Mouse (Mus musculus) kidney, embryonic 15.5 days (tissue): ENCODE results near the gene Sh3d21. TPM values are rescaled to one million over a fixed set of nuclear protein-coding genes. Genes with fewer than 3 reads are reported as not detected.

Experiments used
- ATAC-seq: fragments of 200-750 bp; cut with Nextera tagmentation; replicated peaks from 2 replicates; pipeline ENCODE4 v1.8.0; 2017; ENCODE audit warnings: moderate TSS enrichment; ENCODE audit not compliant: low FRiP score
- H3K27ac ChIP-seq: fragments of 300-500 bp; sonication (generic); 2 replicates; pipeline ENCODE4 v1.5.1; 2015; ENCODE audit warnings: mild to moderate bottlenecking, inconsistent platforms
- H3K27me3 ChIP-seq: fragments of 300-500 bp; sonication (generic); 2 replicates; pipeline ENCODE4 v1.6.1; 2015; ENCODE audit warnings: inconsistent platforms
- H3K36me3 ChIP-seq: fragments of 300-500 bp; sonication (generic); 2 replicates; pipeline ENCODE4 v1.6.1; 2015; ENCODE audit warnings: inconsistent platforms
- H3K4me1 ChIP-seq: fragments of 300-500 bp; sonication (generic); 2 replicates; pipeline ENCODE4 v1.6.1; 2015; ENCODE audit warnings: inconsistent platforms
- H3K4me2 ChIP-seq: fragments of 300-500 bp; sonication (generic); 2 replicates; pipeline ENCODE4 v1.6.1; 2015; ENCODE audit warnings: moderate library complexity, mild to moderate bottlenecking, inconsistent platforms
- H3K4me3 ChIP-seq: fragments of 300-500 bp; sonication (generic); replicated peaks from 2 replicates; pipeline ENCODE4 v1.5.1; 2015; ENCODE audit warnings: mild to moderate bottlenecking, inconsistent platforms
- H3K9ac ChIP-seq: fragments of 300-500 bp; sonication (generic); 2 replicates; pipeline ENCODE4 v1.6.1; 2015; ENCODE audit warnings: mild to moderate bottlenecking, inconsistent platforms
- H3K9me3 ChIP-seq: fragments of 300-500 bp; sonication (generic); replicated peaks from 2 replicates; pipeline ENCODE4 v1.6.1; 2016; ENCODE audit warnings: inconsistent platforms
- WGBS: fragments of 180-500 bp; shearing (Covaris S2); methylation state at CpG from one replicate; pipeline ENCODE4 v1.1.7; 2015; ENCODE audit warnings: mixed read lengths; 5-methylcytosine and 5-hydroxymethylcytosine counted together
- polyA plus RNA-seq: library from polyadenylated mRNA; unstranded; fragments of >200 nt; fragmentation: Nextera tagmentation; extraction: Ambion mirVana; gene quantifications from 2 replicates; pipeline ENCODE4 v1.2.1, GENCODE M21; 2015

Sh3d21 gene
- 8.3 and 9.5 TPM in 2 replicates for polyA plus RNA-seq

GRCm38 (mm10) chr4:126163067-126163659 lies at the start of gene Sh3d21:
Gene Sh3d21 (minus strand): TSS chr4:126163491.
- 5% methylated on average over 22 of the region's 22 CpGs for WGBS
- H3K4me3 ChIP-seq, result peak within 1 kb of the TSS; percentile 63
- no peaks in the 10 kb centered on the region for H3K9me3 ChIP-seq
- peaks cover 29% of the 10 kb centered on the region for H3K36me3 ChIP-seq
- no peaks in the 10 kb centered on the region for H3K27me3 ChIP-seq
- peak; percentile 34 for ATAC-seq
- peak within 1 kb of the TSS; percentile 97 for H3K4me2 ChIP-seq
- H3K27ac ChIP-seq, result peak within 1 kb of the TSS; percentile 90
- peaks cover 33% of the 10 kb centered on the region for H3K4me1 ChIP-seq
- H3K9ac ChIP-seq, result peak within 1 kb of the TSS; percentile 71

- WGBS, result 68% methylated on average over 6 of the region's 6 CpGs
- no peak for ATAC-seq
- no peaks in the 10 kb centered on the region for H3K27me3 ChIP-seq
- H3K9ac ChIP-seq, result no peak overlapping the region
- H3K4me1 ChIP-seq, result peaks cover 13% of the 10 kb centered on the region
- H3K4me3 ChIP-seq, result no peak overlapping the region
- H3K36me3 ChIP-seq, result no peaks in the 10 kb centered on the region
- no peaks in the 10 kb centered on the region for H3K9me3 ChIP-seq
- H3K27ac ChIP-seq, result no peak overlapping the region
- H3K4me2 ChIP-seq, result no peak overlapping the region
These were observed 43.8 kb upstream of the Sh3d21 start for GRCm38 (mm10) chr4:126207081-126207480.

GRCm38 (mm10) chr4:126205386-126205785 lies 42.1 kb upstream of the Sh3d21 start:
- Histone ChIP-seq H3K4me2 (no peak overlapping the region), H3K27ac (no peak overlapping the region), H3K27me3 (no peaks in the 10 kb centered on the region), H3K4me3 (no peak overlapping the region), H3K4me1 (peaks cover 20% of the 10 kb centered on the region), H3K9ac (no peak overlapping the region), H3K9me3 (no peaks in the 10 kb centered on the region), H3K36me3 (no peaks in the 10 kb centered on the region)
- ATAC-seq, result no peak
- WGBS, result 64% methylated on average over 1 of the region's 1 CpGs

- peaks cover 27% of the 10 kb centered on the region for H3K4me1 ChIP-seq
- H3K36me3 ChIP-seq, result 0 out of 2 replicates have a peak, but pooled peaks cover 1% of the 10 kb centered on the region
- H3K4me3 ChIP-seq, result no peak overlapping the region
- 76% methylated on average over 12 of the region's 12 CpGs for WGBS
- no peaks in the 10 kb centered on the region for H3K27me3 ChIP-seq
- no peak for ATAC-seq
- H3K9ac ChIP-seq, result no peak overlapping the region
- H3K27ac ChIP-seq, result peak overlapping the region; percentile 97; the same call in 1 of the 2 replicates
- no peaks in the 10 kb centered on the region for H3K9me3 ChIP-seq
- no peak overlapping the region for H3K4me2 ChIP-seq
These were observed 41.5 kb upstream of the Sh3d21 start for GRCm38 (mm10) chr4:126204661-126205230.

GRCm38 (mm10) chr4:126204016-126204415 lies 40.7 kb upstream of the Sh3d21 start:
- Histone ChIP-seq H3K4me3 (no peak overlapping the region), H3K4me2 (no peak overlapping the region), H3K27me3 (no peaks in the 10 kb centered on the region), H3K9me3 (no peaks in the 10 kb centered on the region), H3K27ac (peak overlapping the region; percentile 97), H3K36me3 (0 out of 2 replicates have a peak, but pooled peaks cover 5% of the 10 kb centered on the region), H3K4me1 (peaks cover 34% of the 10 kb centered on the region), H3K9ac (no peak overlapping the region)
- 67% methylated on average over 8 of the region's 8 CpGs for WGBS
- ATAC-seq, result no peak

GRCm38 (mm10) chr4:126203336-126203895 lies 40.1 kb upstream of the Sh3d21 start:
- Histone ChIP-seq H3K4me3 (peak overlapping the region; percentile 65), H3K4me1 (peaks cover 40% of the 10 kb centered on the region), H3K36me3 (peaks cover 11% of the 10 kb centered on the region; the same call in 1 of the 2 replicates), H3K4me2 (peak overlapping the region; percentile 61), H3K9ac (peak overlapping the region; percentile 35), H3K9me3 (no peaks in the 10 kb centered on the region), H3K27ac (peak overlapping the region; percentile 97), H3K27me3 (no peaks in the 10 kb centered on the region)
- WGBS, result 65% methylated on average over 10 of the region's 10 CpGs
- no peak for ATAC-seq

- peak within 1 kb of the TSS; percentile 80 for H3K9ac ChIP-seq
- WGBS, result under 1% methylated on average over 69 of the region's 75 CpGs
- ATAC-seq, result peak; percentile 99
- peak within 1 kb of the TSS; percentile 65 for H3K4me3 ChIP-seq
- H3K4me1 ChIP-seq, result peaks cover 48% of the 10 kb centered on the region
- H3K27ac ChIP-seq, result peak within 1 kb of the TSS; percentile 97
- H3K27me3 ChIP-seq, result no peaks in the 10 kb centered on the region
- peak within 1 kb of the TSS; percentile 66 for H3K4me2 ChIP-seq
- peaks cover 18% of the 10 kb centered on the region; the same call in 1 of the 2 replicates for H3K36me3 ChIP-seq
- no peaks in the 10 kb centered on the region for H3K9me3 ChIP-seq
These were observed 39.3 kb upstream of the Sh3d21 start, which contains the start of gene Thrap3 for GRCm38 (mm10) chr4:126202303-126203181. Gene Thrap3 (minus strand): TSS chr4:126202760.

GRCm38 (mm10) chr4:126201514-126202302 lies 38.4 kb upstream of the Sh3d21 start:
- Histone ChIP-seq H3K4me1 (peaks cover 52% of the 10 kb centered on the region), H3K4me2 (peak overlapping the region; percentile 66), H3K9ac (peak overlapping the region; percentile 80), H3K27ac (peak overlapping the region; percentile 97), H3K27me3 (no peaks in the 10 kb centered on the region), H3K9me3 (no peaks in the 10 kb centered on the region), H3K4me3 (peak overlapping the region; percentile 65), H3K36me3 (peaks cover 18% of the 10 kb centered on the region; the same call in 1 of the 2 replicates)
- under 1% methylated on average over 28 of the region's 28 CpGs for WGBS
- no peak for ATAC-seq

GRCm38 (mm10) chr4:126200656-126201055 lies 37.4 kb upstream of the Sh3d21 start:
- ATAC-seq, result no peak

GRCm38 (mm10) chr4:126200036-126200435 lies 36.7 kb upstream of the Sh3d21 start:
- no peak for ATAC-seq
- WGBS, result 26% methylated on average over 1 of the region's 1 CpGs
- peaks cover 52% of the 10 kb centered on the region for H3K4me1 ChIP-seq

More at GRCm38 (mm10) chr4:126200656-126201055, 37.4 kb upstream of the Sh3d21 start:
- Histone ChIP-seq H3K9ac (peak overlapping the region; percentile 80), H3K36me3 (peaks cover 22% of the 10 kb centered on the region), H3K27ac (no peak overlapping the region), H3K9me3 (no peaks in the 10 kb centered on the region), H3K4me1 (peaks cover 52% of the 10 kb centered on the region), H3K27me3 (no peaks in the 10 kb centered on the region), H3K4me2 (peak overlapping the region; percentile 66), H3K4me3 (peak overlapping the region; percentile 65)
- 33% methylated on average over 2 of the region's 2 CpGs for whole genome bisulfite sequencing

GRCm38 (mm10) chr4:126199556-126199955 lies 36.3 kb upstream of the Sh3d21 start:
- Histone ChIP-seq H3K9me3 (no peaks in the 10 kb centered on the region), H3K27ac (no peak overlapping the region), H3K4me3 (peak overlapping the region; percentile 65; the same call in 1 of the 2 replicates), H3K4me2 (peak overlapping the region; percentile 66), H3K36me3 (peaks cover 28% of the 10 kb centered on the region), H3K9ac (no peak overlapping the region), H3K27me3 (no peaks in the 10 kb centered on the region), H3K4me1 (peaks cover 52% of the 10 kb centered on the region)
- WGBS, result 76% methylated on average over 6 of the region's 6 CpGs
- no peak for ATAC-seq

More at GRCm38 (mm10) chr4:126200036-126200435, 36.7 kb upstream of the Sh3d21 start:
- Histone ChIP-seq H3K4me3 (peak overlapping the region; percentile 65), H3K27me3 (no peaks in the 10 kb centered on the region), H3K27ac (no peak overlapping the region), H3K9me3 (no peaks in the 10 kb centered on the region), H3K4me2 (peak overlapping the region; percentile 66), H3K9ac (no peak overlapping the region), H3K36me3 (peaks cover 23% of the 10 kb centered on the region)
